Mouse (Mus musculus) bone marrow macrophage, adult 2 months (primary cell): ENCODE data around the gene Ppp2r2c. TPM values are rescaled to one million over a fixed set of nuclear protein-coding genes. Genes with fewer than 3 reads are reported as not detected.

ENCODE experiments used
- H3K27ac ChIP-seq: 2 replicates; pipeline ENCODE4 v1.5.1; 2012; ENCODE audit warnings: low read depth, low read length; ENCODE audit not compliant: insufficient read depth
- H3K4me1 ChIP-seq: 2 replicates; pipeline ENCODE4 v1.6.1; 2012; ENCODE audit warnings: low read length; ENCODE audit not compliant: control insufficient read depth, insufficient read depth
- H3K4me3 ChIP-seq: 2 replicates; pipeline ENCODE4 v1.5.1; 2012; ENCODE audit warnings: mild to moderate bottlenecking, low read length, moderate library complexity; ENCODE audit not compliant: insufficient read depth
- CTCF ChIP-seq: IDR thresholded peaks from 2 replicates; pipeline ENCODE4 v1.5.1; 2012; ENCODE audit warnings: low read depth, mild to moderate bottlenecking, low read length, moderate library complexity
- POLR2A ChIP-seq: IDR thresholded peaks from 2 replicates; pipeline ENCODE4 v1.6.1; 2012; ENCODE audit warnings: mild to moderate bottlenecking, low read depth, low read length, borderline replicate concordance
- polyA plus RNA-seq: library from polyadenylated mRNA; stranded (reverse); fragments of >200 nt; gene quantifications from 2 replicates; pipeline ENCODE4 v1.2.4, GENCODE M21; 2012; ENCODE audit not compliant: missing spikeins, insufficient read depth, insufficient read length

The Ppp2r2c gene
- polyA plus RNA-seq, 1 experiment = not detected

DNA sequence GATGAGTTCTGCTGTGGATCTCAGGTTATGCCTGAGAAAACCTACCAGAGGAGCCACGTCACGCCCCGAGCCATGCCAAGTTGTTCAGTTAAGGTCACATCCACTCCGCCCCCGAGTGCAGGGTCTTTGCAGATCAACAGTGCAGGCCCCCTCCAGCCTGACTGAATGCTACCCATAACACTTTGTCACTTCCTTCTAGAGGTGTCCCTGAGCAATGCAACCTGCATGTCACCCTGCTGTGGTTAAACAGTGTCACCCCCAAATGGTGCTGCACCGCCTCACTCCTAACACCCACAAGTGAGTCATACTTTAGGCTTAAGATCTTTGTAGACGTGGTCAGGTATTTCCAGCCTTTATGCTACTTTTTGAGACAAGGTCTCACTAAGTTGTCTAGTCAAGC is 28.2 kb upstream of the Ppp2r2c start:
- H3K4me1 ChIP-seq = no peaks in the 10 kb centered on the region
- TF ChIP-seq POLR2A = no peak
- no peak for TF ChIP-seq CTCF
- no peak overlapping the region for H3K4me3 ChIP-seq
- H3K27ac ChIP-seq = no peak overlapping the region

DNA sequence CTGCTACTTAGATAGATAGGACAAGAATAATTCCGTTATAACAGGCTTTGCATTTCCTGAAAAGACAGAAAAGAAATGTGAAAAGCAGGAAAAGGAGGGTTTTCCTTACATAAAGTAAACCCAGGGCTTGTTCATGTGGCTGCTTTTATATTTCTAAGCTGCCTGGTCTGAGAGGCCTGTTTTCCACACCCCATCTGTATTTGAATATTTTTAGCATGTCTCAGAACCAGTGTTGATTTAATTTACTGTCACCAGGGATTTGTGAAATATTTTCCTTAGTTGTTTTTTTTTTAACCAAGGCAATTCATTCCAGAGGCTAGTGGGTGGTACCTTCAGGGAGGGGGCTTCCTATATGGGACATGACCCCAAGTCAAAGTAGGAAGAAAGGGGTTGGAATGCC is 26.6 kb upstream of the Ppp2r2c start:
- TF ChIP-seq CTCF (no peak), POLR2A (no peak)
- Histone ChIP-seq H3K4me3 (no peak overlapping the region), H3K27ac (no peak overlapping the region), H3K4me1 (no peaks in the 10 kb centered on the region)

DNA sequence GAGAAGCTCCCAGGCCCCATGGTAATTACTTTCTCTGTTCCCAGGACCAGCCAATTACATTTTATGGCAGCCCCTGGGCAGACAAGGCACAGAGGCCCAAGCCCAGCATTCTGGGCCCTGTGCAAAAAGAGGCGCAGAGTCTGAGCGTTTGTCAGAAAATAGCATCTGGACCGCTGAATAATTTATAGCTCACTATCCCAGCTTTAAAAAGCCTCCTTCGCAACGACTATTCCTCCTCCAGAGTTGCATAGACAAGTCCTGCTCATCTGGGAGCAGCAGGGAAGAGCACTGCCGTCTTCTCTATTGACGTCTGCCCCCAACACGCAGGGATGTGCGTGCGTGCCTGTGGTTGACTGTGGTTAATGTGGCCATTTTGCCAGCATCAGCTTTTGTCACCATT is 23.8 kb upstream of the Ppp2r2c start:
- no peak for TF ChIP-seq CTCF
- TF ChIP-seq POLR2A = no peak
- Histone ChIP-seq H3K4me3 (no peak overlapping the region), H3K4me1 (no peaks in the 10 kb centered on the region), H3K27ac (no peak overlapping the region)

DNA sequence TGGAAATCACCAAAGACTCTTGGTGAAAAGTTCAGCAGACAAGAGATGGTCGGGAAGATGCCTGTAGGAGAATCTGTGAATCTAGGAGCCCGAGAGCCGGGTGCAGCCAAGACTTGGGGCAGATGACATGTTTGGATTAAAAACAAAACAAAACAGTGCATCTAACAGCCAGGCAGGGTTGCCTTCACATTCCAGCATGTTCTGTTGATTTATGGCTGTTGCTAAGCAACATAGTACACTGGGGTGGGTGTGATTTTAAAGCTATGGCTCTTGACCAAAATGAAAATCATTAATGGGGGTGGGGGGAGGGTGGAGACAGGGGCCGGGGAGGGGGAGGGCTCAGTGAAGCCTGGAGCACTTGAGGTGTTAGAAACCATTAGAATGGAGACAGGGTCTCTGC is 16.7 kb upstream of the Ppp2r2c start:
- Histone ChIP-seq H3K4me1 (no peaks in the 10 kb centered on the region), H3K27ac (no peak overlapping the region), H3K4me3 (no peak overlapping the region)
- TF ChIP-seq POLR2A = no peak
- no peak for TF ChIP-seq CTCF

DNA sequence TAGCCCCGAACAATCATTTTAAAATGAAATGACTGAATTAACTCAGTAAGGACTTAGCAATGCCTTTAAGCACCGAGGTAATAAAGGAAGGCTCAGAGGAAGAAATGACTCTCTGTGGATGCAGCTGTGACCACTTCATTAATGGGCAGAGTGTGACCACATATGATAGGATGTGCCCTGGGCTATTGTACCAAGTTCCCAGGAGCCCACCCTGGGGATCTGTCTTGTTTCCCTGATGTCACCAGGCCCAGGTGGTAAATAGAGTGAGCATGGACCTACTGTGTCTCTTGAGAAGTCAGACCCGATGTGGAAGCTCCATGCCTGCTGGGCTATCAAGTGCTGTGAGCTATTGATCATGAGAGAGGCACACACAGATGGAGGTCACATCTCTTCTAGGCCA is 13.1 kb upstream of the Ppp2r2c start:
- no peak overlapping the region for H3K4me3 ChIP-seq

DNA sequence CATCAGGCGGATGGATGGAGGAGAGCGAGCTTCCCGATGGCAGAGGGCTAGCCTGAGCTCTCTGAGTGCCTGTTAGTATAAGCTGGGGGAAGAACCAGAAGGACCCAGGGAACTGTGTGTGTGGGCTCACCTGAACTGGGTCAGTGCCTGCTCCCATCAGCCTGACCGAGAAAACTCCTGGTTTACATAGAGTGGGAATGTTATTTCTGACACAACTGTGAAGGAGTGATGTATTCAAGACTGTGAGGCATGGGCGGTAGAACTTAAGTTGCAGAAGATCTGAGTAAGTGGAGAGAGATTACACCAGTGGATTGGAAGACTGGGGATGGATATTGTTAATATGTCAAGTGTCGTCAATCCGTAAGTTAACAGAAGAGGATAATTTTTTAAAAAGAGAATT is 11.8 kb upstream of the Ppp2r2c start:
- H3K27ac ChIP-seq = no peak overlapping the region
- no peaks in the 10 kb centered on the region for H3K4me1 ChIP-seq
- H3K4me3 ChIP-seq = no peak overlapping the region
- TF ChIP-seq CTCF (no peak), POLR2A (no peak)

More for the DNA sequence above, 13.1 kb upstream of the Ppp2r2c start:
- Histone ChIP-seq H3K4me1 (no peaks in the 10 kb centered on the region), H3K27ac (no peak overlapping the region)
- TF ChIP-seq CTCF (no peak), POLR2A (no peak)

DNA sequence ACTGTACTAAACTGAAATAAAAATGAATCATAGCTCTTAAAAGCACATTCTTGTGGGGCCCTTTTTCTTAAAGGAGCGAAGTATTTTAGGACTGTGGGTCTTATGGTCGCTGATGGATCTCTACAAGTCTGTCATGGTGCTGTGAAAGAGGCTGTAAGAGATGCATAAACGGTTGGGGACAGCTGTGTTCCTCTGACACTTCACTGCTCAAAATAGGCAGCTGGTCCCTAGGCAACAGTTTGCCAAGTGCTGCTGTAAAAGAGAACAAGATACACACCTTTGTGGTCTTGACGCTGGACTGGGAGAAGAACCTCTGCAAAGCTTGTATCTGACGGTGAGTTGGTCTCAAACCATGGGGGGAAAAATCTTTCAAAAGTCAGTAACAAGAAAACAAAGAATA is 10.8 kb upstream of the Ppp2r2c start:
- no peaks in the 10 kb centered on the region for H3K4me1 ChIP-seq
- H3K27ac ChIP-seq = no peak overlapping the region
- H3K4me3 ChIP-seq = no peak overlapping the region
- TF ChIP-seq CTCF (no peak), POLR2A (no peak)

DNA sequence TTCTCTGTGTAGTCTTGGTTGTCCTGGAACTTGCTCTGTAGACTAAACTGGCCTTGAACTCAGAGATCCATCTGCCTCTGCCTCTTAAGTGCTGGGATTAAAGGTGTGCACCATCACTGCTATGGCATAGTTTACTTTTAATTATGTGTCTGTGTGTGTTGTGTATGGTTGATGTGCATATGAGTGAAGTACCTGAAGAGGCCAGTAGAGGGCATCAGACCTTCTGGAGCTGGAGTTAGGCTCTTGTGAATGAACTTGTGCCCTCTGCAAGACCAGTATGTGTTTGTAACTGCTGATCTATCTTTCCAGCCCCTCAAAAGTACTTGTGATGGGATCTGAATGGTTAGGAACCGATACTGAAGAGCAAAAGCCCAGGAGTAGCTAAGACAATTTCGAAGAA is 7.2 kb upstream of the Ppp2r2c start:
- H3K4me1 ChIP-seq = no peaks in the 10 kb centered on the region
- H3K4me3 ChIP-seq = no peak overlapping the region
- TF ChIP-seq CTCF (no peak), POLR2A (no peak)
- no peak overlapping the region for H3K27ac ChIP-seq

DNA sequence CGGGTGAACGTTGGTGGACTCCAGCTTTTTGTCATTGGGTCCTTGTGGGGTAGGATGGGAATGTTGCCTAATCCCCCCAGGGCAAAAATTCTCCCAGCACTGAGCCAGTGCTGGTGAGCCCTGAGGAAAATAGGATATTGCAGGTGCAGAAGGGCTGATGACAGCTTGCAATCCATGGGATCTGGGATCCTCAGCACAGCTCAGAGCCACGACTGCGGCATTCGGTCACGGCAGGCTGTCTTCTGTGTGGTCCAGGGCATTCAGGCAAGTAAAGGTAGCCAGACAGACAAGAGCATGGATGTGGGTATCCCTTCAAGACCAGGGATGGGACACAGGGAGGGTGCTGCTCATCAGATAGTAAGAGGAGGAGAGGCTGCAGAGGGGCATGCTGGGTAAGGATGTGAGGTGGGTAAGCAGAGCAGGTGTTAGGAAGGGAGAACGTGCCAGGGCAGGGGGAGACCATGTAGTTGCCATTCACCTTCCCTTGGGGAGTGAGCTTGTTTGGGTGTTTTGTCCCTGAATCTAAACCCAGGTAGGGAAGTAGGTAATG is 1.5 kb upstream of the Ppp2r2c start:
- Histone ChIP-seq H3K4me3 (no peak overlapping the region), H3K4me1 (no peaks in the 10 kb centered on the region), H3K27ac (no peak overlapping the region)
- TF ChIP-seq CTCF = no peak
- TF ChIP-seq POLR2A = no peak

DNA sequence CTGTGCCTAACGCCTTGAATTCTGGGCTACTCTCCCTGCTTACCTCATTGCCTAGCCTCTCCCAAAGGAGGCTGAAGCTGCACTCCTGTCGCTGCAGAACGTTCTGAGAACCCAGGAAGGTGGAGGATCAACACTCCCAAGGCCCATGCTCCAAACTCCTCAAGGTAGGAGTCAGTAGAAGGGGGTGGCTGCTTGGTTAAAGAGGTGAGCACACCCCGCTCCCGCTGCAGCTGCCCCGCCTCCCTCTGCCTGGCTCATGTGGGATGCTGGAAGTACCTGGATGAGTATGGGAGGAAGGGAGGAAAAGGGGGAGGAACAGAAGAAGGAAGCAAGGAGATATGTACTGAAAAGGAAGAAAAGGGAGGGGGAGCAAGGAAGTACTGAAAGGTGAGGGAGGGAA is 752 bp upstream of the Ppp2r2c start:
- Histone ChIP-seq H3K4me3 (no peak overlapping the region), H3K4me1 (no peaks in the 10 kb centered on the region), H3K27ac (no peak overlapping the region)
- no peak for TF ChIP-seq CTCF
- TF ChIP-seq POLR2A = no peak

DNA sequence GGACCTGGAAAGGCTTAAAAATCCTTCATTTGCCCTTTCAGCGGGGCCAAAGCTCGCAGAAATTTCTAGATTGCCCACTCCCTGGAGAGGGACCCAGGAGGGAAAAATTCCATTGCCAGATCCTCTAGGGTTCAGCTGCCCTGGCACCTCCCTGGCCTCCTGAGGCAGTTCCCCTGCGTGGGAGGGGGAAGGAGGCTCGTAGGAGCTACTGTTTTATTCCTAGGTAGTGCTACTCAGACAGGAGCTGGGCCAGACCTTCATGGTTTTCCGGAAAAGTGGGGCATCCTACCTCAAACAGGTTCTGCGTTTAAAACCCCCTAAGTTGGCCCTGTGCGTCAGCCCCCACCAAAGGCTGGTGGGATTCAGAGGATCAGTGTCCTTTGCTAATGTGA is 869 bp downstream of the Ppp2r2c start:
- H3K4me3 ChIP-seq = no peak overlapping the region
- no peaks in the 10 kb centered on the region for H3K4me1 ChIP-seq
- H3K27ac ChIP-seq = no peak overlapping the region
- TF ChIP-seq POLR2A (no peak), CTCF (no peak)
